Mouse (Mus musculus) 3134 (cell line): Measurements from ENCODE around the gene BC005561.
"Not testable (repeated sequence)": the region's sequence is repeated elsewhere in the genome, so short reads cannot be mapped to it uniquely, and the experiment has no call there.

Experiments
- DNase-seq: peaks from one replicate; pipeline ENCODE4 v3.0.0-alpha.2; 2011; ENCODE audit warnings: low spot score; ENCODE audit not compliant: insufficient read length; ENCODE audit errors: extremely low read depth

The BC005561 gene

GRCm38 (mm10) chr5:104508195-104508891, at the start of gene BC005561:
Gene BC005561 (plus strand): TSS chr5:104508352.
- DNase-seq: peak; percentile 73

DNA sequence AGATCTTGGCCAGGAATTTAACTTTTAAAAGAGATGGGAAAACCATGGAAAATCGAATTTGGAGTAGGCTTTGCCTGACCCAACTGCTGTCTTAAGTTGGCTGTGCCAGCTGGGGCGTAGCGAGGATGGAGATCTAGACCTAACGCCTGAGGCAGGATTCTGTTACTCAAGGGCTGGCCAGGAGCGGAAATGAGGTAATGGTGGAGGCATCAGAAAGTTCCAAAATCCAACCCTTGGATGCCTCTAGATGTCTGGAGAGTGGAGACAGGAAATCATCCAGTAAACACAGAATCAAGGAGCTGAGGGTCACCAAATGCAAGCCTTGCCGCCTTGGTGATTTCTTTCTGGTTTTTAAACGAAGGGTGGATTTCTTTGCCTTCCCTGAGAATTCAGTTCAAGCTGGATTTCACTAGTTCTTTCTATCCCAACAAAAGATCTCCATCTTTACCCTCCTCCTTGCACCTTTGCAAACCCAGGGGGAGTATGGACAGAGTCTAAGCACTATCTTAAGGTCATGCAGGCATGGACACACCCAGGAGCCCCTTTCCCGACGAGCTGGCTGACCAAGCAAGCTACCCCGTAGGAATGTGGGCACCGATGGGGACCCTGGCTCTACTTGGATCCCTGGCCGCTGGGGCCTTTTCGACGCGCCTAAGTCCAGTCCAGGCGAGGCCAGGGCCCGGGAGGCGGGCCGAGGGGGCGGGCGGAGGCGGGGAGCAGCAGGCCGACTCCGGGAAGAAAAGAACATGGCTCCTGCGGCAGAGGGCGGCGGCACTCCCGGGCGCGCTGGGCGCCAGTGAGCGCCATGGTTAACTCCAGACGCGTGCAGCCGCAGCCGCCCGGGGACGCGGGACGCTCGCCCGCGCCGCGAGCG, 49.1 kb upstream of the BC005561 start, which contains the start of gene Pkd2:
Pkd2 (plus strand) TSS at position 619 of the 874 bp plus-strand sequence.
- DNase-seq: peak; percentile 90

DNA sequence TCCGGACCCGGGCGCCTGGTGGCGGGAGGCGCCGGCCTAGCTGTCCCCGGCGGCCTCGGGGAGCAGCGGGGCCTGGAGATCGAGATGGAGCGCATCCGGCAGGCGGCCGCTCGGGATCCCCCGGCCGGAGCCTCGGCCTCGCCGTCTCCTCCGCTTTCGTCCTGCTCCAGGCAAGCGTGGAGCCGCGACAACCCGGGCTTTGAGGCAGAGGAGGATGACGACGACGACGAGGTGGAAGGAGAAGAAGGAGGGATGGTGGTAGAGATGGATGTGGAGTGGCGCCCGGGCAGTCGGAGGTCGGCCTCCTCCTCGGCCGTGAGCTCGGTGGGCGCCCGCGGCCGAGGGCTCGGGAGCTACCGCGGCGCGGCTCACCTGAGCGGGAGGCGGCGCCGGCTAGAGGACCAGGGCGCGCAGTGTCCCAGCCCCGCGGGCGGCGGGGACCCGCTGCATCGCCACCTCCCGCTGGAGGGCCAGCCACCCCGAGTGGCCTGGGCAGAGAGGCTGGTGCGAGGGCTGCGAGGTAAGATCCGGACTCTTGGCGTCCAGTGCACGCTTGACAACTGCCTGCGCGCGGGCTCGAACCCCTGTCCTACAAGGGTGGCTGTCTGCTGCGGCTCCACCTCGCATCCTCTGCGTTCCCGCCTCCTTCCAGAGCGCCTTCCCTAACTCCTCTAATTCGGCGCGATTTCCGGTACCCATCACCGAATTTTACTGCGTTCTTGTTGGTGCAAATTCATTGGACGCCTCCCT, 48.3 kb upstream of the BC005561 start:
- peak; percentile 77 for DNase-seq

DNA sequence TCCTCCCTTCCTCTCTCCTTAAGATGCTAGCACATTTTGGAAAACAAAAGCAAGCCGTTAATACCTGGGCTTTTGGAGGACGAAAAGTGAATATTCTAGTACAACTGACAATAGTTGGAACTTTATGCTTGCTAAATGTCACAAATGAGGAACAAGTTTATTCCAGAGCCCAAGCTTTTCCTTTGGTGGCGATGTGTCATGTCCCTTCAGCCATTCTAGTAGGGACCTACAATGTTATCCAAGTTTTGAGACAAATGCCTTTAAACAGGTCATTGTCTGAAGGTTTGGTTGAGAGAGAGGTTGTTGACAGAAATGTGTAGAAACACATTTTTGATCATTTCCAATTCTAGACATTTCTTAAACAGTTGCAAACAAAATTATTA, 47.7 kb upstream of the BC005561 start:
- no peak for DNase-seq

DNA sequence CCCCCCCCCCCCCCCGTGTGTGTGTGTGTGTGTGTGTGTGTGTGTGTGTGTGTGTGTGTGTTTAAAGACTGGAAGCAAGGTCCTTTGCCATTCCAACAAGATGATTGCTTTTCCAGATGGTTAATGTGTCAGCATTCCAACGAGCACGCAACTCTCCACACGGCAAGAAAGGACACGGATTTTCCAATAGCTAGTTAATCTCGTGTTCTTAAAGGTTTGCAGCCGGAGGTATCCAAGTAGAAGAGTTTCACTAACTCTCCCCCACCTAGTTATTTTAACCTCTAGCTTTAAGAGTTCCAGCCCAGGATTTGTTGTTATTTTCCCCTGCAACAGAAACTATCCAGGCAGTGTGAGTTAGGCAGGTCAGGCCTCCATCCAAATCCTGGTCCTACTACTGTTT, 47.3 kb upstream of the BC005561 start:
- no peak for DNase-seq

- no peak for DNase-seq
These were observed 42.9 kb upstream of the BC005561 start for GRCm38 (mm10) chr5:104465279-104465678.

- DNase-seq: no peak
These were observed 42.4 kb upstream of the BC005561 start for GRCm38 (mm10) chr5:104465731-104466130.

DNA sequence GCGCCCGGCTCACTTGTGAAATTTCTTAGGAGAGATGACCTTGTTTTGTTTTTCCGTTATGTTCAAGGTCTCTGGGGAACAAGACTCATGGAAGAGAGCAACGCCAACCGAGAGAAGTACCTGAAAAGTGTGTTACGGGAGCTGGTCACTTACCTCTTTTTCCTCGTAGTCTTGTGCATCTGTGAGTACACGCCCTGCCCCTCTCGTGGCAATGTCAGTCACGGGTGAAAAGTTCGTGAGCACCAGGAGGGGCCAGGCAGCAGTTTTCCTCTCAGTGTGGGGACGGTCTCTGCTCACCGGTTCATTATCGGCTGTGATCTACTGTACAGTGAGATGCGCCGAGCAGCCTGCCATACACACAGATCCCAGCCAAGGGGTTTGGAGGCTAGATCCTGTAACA, 41.3 kb upstream of the BC005561 start:
- DNase-seq: no peak

DNA sequence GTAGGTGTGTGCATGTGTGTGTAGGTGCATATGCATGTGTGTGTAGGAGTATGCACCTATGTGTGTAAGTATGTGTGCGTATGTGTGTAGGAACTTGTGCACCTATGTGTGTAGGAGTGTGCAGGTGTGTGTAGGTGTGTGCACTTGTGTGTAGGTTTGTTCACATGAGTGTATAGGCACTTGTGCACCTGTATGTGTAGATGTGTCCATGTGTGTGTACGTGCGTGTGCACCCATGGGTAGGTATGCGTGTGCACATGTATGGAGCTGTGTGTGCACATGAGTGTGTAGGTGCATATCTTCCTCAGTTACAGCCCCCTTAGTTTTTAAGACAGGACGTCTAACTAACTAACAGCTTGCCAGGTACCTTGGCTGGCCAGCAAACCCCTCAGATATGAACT, 39.6 kb upstream of the BC005561 start:
- DNase-seq: no peak

DNA sequence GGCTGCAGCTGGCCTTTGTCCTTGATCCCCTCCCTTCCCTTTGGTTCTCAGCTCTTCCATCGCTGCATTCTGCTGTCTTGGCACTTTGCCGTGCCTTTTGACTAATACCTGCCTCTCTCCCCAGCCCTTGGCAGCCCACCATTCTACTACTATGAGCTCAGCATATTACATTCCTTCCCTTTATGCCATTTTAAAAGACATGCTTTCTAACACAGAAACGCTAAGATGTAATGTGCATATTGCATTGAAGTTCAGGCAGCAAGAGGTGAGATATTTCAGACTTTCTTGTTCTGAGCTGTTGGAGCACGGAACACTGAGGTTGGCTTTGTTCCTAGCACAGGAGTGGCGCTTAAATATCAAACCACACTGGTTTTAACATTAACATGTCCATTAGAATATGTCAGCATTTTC, 37.2 kb upstream of the BC005561 start:
- no peak for DNase-seq

DNA sequence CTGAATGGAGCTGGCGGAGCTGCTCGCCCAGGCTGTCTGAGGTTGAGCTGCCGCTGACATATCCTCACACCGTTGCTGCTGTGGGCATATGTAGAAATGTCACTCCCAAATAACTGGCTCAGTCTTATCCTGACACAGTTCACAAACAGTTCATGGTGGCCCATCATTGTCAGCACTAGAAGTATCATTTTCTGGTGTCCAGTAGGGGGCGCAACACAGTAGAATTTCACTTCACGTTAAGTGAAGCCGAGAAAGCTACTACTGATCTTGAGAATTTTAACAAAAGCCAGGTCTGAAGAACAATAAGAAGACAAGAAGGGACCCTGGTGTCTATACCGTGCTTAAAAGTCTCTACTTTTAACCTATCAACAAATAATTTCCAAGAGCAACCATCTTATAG, 35.8 kb upstream of the BC005561 start:
- no peak for DNase-seq

DNA sequence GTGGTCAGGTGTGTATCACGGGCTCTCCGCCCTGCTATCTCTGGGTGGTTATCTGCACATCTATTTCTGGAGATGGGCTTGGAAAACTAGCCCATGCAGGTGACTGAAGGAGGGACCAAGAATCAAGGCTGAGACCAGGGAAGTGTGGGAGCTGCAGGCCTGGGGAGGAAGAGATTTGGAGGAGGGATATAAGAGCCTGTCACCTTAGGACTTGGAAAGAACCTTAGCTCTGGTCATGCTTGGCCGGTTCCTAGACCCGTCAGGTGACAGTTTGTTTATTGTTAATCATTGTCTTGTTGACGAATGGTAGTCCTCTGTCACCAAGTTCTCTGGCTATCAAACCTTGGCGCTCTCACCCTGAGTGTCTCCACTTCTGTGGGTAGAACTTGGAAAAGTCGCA, 27.8 kb upstream of the BC005561 start:
- no peak for DNase-seq

GRCm38 (mm10) chr5:104482856-104483255, 25.3 kb upstream of the BC005561 start:
- DNase-seq: no peak

DNA sequence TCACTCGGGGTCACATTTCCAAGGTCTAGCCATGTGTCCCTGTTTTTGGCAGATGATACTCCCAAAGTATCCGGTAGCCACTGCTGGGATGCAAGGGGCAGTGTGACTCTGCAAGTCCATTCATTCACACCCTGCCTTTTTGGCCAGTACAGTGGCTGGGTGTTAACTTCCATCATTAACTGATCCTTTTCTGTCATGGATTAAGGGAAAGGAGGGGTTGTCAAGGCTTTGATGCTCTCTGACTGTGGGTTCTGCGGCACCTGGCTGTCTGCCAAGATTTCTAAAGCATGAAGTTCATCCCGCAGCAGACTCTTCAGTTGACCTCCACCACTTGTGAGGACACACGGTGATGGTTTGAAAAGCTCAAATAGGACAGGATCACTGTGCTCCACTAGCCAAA, 16.6 kb upstream of the BC005561 start:
- DNase-seq: no peak

DNA sequence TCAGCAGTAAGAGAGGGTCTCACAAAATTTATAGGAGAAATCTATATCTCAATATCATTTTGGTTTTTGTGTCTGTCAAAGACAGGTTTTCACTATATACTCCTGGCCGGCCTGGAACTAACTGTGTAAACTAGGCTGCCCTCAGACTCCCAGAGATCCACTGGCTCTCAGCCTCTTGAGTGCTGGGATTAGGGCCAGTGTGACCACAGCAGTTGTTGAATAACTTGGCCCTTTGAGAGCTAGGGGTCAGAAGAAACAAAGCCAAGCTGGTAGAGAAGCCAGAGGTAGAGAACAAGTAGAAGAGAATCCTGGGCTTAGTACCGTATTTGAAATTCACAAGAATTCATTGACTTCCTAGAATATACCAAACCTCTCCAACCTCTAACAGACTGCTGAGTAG, 3.3 kb upstream of the BC005561 start:
- DNase-seq: no peak

DNA sequence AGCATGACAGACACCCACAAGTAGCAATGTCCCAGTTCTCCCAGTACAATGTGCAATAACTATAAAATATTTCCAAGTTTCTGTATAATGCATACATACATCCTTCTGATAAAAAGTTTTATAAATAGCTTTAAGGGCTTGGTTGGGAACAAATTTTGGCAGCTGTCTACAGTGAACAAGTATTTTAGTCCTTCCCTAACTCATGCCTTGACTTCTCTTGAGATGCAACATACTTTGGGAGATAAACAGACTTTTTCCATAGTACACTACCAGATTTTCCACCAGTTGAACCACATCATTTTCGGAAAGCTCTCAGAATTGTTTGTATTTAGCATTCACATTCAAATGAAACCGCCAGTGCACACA, 340 bp upstream of the BC005561 start:
- DNase-seq: no peak

- DNase-seq: no peak
These were observed 3.1 kb downstream of the BC005561 start for GRCm38 (mm10) chr5:104511211-104511610.

- no peak for DNase-seq
These were observed 30.5 kb downstream of the BC005561 start for GRCm38 (mm10) chr5:104538612-104539011.

- no peak for DNase-seq
These were observed 31.2 kb downstream of the BC005561 start for GRCm38 (mm10) chr5:104539331-104539730.

- DNase-seq: not testable (repeated sequence)
These were observed 59.9 kb downstream of the BC005561 start for GRCm38 (mm10) chr5:104568079-104568478.

DNA sequence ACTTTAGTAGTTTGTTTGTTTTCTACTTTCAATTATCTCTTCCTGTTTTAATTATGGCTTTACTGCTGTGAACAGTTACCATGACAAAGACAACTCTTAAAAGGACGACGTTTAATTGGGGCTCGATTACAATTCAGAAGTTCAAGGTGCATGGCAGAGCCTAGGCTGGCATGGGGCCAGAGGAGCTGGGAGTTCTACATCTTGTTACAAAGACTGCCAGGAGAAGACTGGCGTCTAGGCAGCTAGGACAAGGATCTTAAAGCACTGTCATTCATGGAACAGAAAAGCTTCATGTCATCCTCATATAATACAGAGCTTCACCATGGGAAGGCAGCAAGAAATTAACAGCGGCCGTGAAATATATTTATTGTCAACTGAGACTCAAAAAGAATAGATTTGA, 62.6 kb downstream of the BC005561 start:
- DNase-seq: no peak
